Mouse (Mus musculus) spleen, postnatal 14 days (tissue): ENCODE data around the gene Krt84.
"Not testable (repeated sequence)": the region's sequence is repeated elsewhere in the genome, so short reads cannot be mapped to it uniquely, and the experiment has no call there.

ENCODE experiments used
- DNase-seq, 2 experiments: peaks; one replicate each; pipeline ENCODE4 v3.0.0; 2021 to 2022; ENCODE audit warnings: low spot score in 2 of 2

Krt84 gene

GRCm38 (mm10) chr15:101532720-101533119, at the start of gene Krt84:
TSS of gene Krt84 (minus strand) at chr15:101532820.
- DNase-seq = no peak

- no peak for DNase-seq
These were observed 49.1 kb upstream of the Krt84 start for GRCm38 (mm10) chr15:101581701-101582100.

- no peak for DNase-seq
These were observed 42.9 kb upstream of the Krt84 start for GRCm38 (mm10) chr15:101575506-101575905.

GRCm38 (mm10) chr15:101573796-101574345, 41.3 kb upstream of the Krt84 start, which contains the start of gene Krt75:
TSS of gene Krt75 (minus strand) at chr15:101573904.
- DNase-seq = no peak

GRCm38 (mm10) chr15:101567780-101568179, 35.2 kb upstream of the Krt84 start:
- DNase-seq = no peak

- no peak for DNase-seq
These were observed 30.2 kb upstream of the Krt84 start, which contains the start of gene Krt90 for GRCm38 (mm10) chr15:101562850-101563249. TSS of gene Krt90 (minus strand) at chr15:101562950.

GRCm38 (mm10) chr15:101558034-101558646, 25.5 kb upstream of the Krt84 start:
- no peak for DNase-seq

GRCm38 (mm10) chr15:101553169-101553568, 20.5 kb upstream of the Krt84 start:
- DNase-seq = no peak

- no peak for DNase-seq
These were observed 19.6 kb upstream of the Krt84 start for GRCm38 (mm10) chr15:101552188-101552587.

- no peak for DNase-seq
These were observed 17.9 kb upstream of the Krt84 start, which contains the start of gene Krt82 for GRCm38 (mm10) chr15:101550567-101550966. TSS of gene Krt82 (minus strand) at chr15:101550667.

- DNase-seq = no peak
These were observed 11.9 kb upstream of the Krt84 start for GRCm38 (mm10) chr15:101544478-101544877.

GRCm38 (mm10) chr15:101542543-101542942, 9.9 kb upstream of the Krt84 start:
- DNase-seq = no peak

GRCm38 (mm10) chr15:101538580-101538900, 5.9 kb upstream of the Krt84 start:
- DNase-seq = no peak

- no peak for DNase-seq
These were observed 5.4 kb upstream of the Krt84 start for GRCm38 (mm10) chr15:101537864-101538579.

- no peak for DNase-seq
These were observed 3.6 kb upstream of the Krt84 start for GRCm38 (mm10) chr15:101536054-101536850.

GRCm38 (mm10) chr15:101522556-101523232, 9.9 kb downstream of the Krt84 start:
- no peak for DNase-seq

- peak in 1 of 2 experiments; percentile 21 for DNase-seq
These were observed 12.8 kb downstream of the Krt84 start for GRCm38 (mm10) chr15:101519792-101520191.

GRCm38 (mm10) chr15:101517161-101517560, 15.5 kb downstream of the Krt84 start, which contains the start of gene Gm49425:
TSS of gene Gm49425 (minus strand) at chr15:101517261.
- DNase-seq = not testable (repeated sequence)

- DNase-seq = no peak
These were observed 24.4 kb downstream of the Krt84 start for GRCm38 (mm10) chr15:101508247-101508646.

- no peak for DNase-seq
These were observed 25.5 kb downstream of the Krt84 start for GRCm38 (mm10) chr15:101506896-101507758.
